Mouse (Mus musculus): ENCODE results near the gene Mtfmt. TPM values are rescaled to one million over a fixed set of nuclear protein-coding genes. Genes with fewer than 3 reads are reported as not detected.

The Mtfmt gene
- total RNA-seq, 2 experiments from 2014 or later, result 6.9 to 7.1 TPM

GRCm38 (mm10) chr9:65422760-65423501, 12.7 kb upstream of the Mtfmt start, which contains the start of gene Slc51b:
Gene Slc51b (minus strand): TSS chr9:65422955.
- DNase-seq, result no peak
- intact Hi-C loops (cut with DNase I), result no loop called here

- intact Hi-C loops (cut with DNase I), result no loop called here
Measured at GRCm38 (mm10) chr9:65424393-65424792, 11.2 kb upstream of the Mtfmt start.

GRCm38 (mm10) chr9:65427511-65427910, 8.1 kb upstream of the Mtfmt start:
- no peak for DNase-seq
- intact Hi-C loops (cut with DNase I), result no loop called here

More at GRCm38 (mm10) chr9:65424393-65424792, 11.2 kb upstream of the Mtfmt start:
- DNase-seq, result no peak

GRCm38 (mm10) chr9:65428003-65428402, 7.6 kb upstream of the Mtfmt start:
- intact Hi-C loops (cut with DNase I), result no loop called here

GRCm38 (mm10) chr9:65430401-65430800, 5.2 kb upstream of the Mtfmt start:
- no peak for DNase-seq
- intact Hi-C loops (cut with DNase I), result loop anchor here (5.0 kb wide), 1 partner anchor 118 kb away; no protein-coding TSS in a partner anchor

More at GRCm38 (mm10) chr9:65428003-65428402, 7.6 kb upstream of the Mtfmt start:
- no peak for DNase-seq

- intact Hi-C loops (cut with DNase I), result loop anchor here (5.0 kb wide), 1 partner anchor 119 kb away; no protein-coding TSS in a partner anchor
- DNase-seq, result no peak
Measured at GRCm38 (mm10) chr9:65430921-65431320, 4.7 kb upstream of the Mtfmt start.

- intact Hi-C loops (cut with DNase I), result loop anchor here (1.0 to 5.0 kb wide), 3 partner anchors 39 to 120 kb away; no protein-coding TSS in a partner anchor
- peak; percentile 80 to 90 for DNase-seq
Measured at GRCm38 (mm10) chr9:65432236-65432635, 3.3 kb upstream of the Mtfmt start.

- intact Hi-C loops (cut with DNase I), result loop anchor here (5.0 kb wide), 1 partner anchor 122 kb away; no protein-coding TSS in a partner anchor
- DNase-seq, result peak; percentile 25 to 53
Measured at GRCm38 (mm10) chr9:65434140-65434539, 1.4 kb upstream of the Mtfmt start.

- intact Hi-C loops (cut with DNase I), result no loop called here
- DNase-seq, result no peak
Measured at GRCm38 (mm10) chr9:65435211-65435610, 371 bp upstream of the Mtfmt start.

- DNase-seq, result no peak
- intact Hi-C loops (cut with DNase I), result no loop called here
Measured at GRCm38 (mm10) chr9:65444692-65445091, 9.1 kb downstream of the Mtfmt start.

- intact Hi-C loops (cut with DNase I), result no loop called here
- DNase-seq, result no peak
Measured at GRCm38 (mm10) chr9:65447951-65448350, 12.4 kb downstream of the Mtfmt start.

GRCm38 (mm10) chr9:65458975-65459374, 23.4 kb downstream of the Mtfmt start:
- intact Hi-C loops (cut with DNase I), result no loop called here
- no peak for DNase-seq

- DNase-seq, result no peak
- intact Hi-C loops (cut with DNase I), result loop anchor here (5.0 kb wide), 1 partner anchor 122 kb away; the partner anchor contains the start of gene Plekho2
Measured at GRCm38 (mm10) chr9:65460198-65460597, 24.6 kb downstream of the Mtfmt start.

- intact Hi-C loops (cut with DNase I), result loop anchor here (5.0 kb wide), 1 partner anchor 121 kb away; the partner anchor contains the start of gene Plekho2
- DNase-seq, result peak; percentile 95 to 98
Measured at GRCm38 (mm10) chr9:65460732-65461442, 25.3 kb downstream of the Mtfmt start, which contains the start of gene Spg21. Gene Spg21 (plus strand): TSS chr9:65460947.

GRCm38 (mm10) chr9:65462544-65462943, 27.0 kb downstream of the Mtfmt start:
- DNase-seq, result no peak
- intact Hi-C loops (cut with DNase I), result loop anchor here (5.0 kb wide), 1 partner anchor 120 kb away; the partner anchor contains the start of gene Plekho2

- peak; percentile 7 to 21 for DNase-seq
- intact Hi-C loops (cut with DNase I), result loop anchor here (5.0 kb wide), 1 partner anchor 118 kb away; the partner anchor contains the start of gene Plekho2
Measured at GRCm38 (mm10) chr9:65464161-65464560, 28.6 kb downstream of the Mtfmt start.

GRCm38 (mm10) chr9:65465241-65465640, 29.7 kb downstream of the Mtfmt start:
- intact Hi-C loops (cut with DNase I), result no loop called here
- DNase-seq, result no peak

- DNase-seq, result no peak
- intact Hi-C loops (cut with DNase I), result no loop called here
Measured at GRCm38 (mm10) chr9:65467686-65468085, 32.1 kb downstream of the Mtfmt start.

GRCm38 (mm10) chr9:65472769-65473168, 37.2 kb downstream of the Mtfmt start:
- intact Hi-C loops (cut with DNase I), result no loop called here
- no peak for DNase-seq

GRCm38 (mm10) chr9:65479158-65479557, 43.6 kb downstream of the Mtfmt start:
- intact Hi-C loops (cut with DNase I), result no loop called here
- DNase-seq, result no peak

GRCm38 (mm10) chr9:65480071-65480470, 44.5 kb downstream of the Mtfmt start:
- no peak for DNase-seq
- intact Hi-C loops (cut with DNase I), result no loop called here

Data from heart, postnatal 14 days (tissue).